Mouse (Mus musculus): ENCODE data around the gene Stard5. TPM values are rescaled to one million over a fixed set of nuclear protein-coding genes. Genes with fewer than 3 reads are reported as not detected.

Gene Stard5
- total and polyA plus RNA-seq, 3 experiments, result 0.57 to 8.7 (median 3.6) TPM

DNA sequence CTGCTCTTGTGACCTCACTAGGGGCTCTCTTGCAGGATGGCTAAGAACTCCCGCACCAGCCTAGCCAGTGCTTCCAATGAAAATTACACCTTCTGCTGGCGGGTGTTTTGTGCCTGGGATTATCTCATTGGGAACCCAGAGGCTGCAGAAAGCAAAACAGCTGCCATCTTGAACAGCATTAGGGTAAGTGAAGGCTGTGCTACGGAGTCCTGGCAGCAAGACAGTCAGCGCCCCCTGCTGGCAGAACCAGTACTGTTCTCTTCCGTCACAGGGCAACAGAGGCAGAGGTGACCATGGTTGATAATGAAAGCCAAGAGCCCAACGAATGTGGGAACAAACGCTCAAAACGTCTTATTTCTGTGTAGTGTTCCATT is 31.9 kb upstream of the Stard5 start:
- Histone ChIP-seq H3K27me3 (ENCODE audit: insufficient read depth, low read length) (no peaks in the 10 kb centered on the region), H3K9me3 (replicated peaks) (no peaks in the 10 kb centered on the region), H3K4me3 (ENCODE audit: low read depth, low read length) (no peak overlapping the region), H3K4me1 (ENCODE audit: insufficient read depth, low read depth, low read length) (no peaks in the 10 kb centered on the region), H3K36me3 (replicated peaks) (no peaks in the 10 kb centered on the region)
- no peak for TF ChIP-seq GATA2 (IDR thresholded peaks at IDR 0.05; ENCODE audit: borderline replicate concordance, low read depth, low read length)
- TF ChIP-seq CTCF (IDR thresholded peaks at IDR 0.05; ENCODE audit: low read depth, low read length), result peak; percentile 24; the same call in 1 of the 2 replicates
- DNase-seq (ENCODE audit: low spot score) (peak; percentile 21), ATAC-seq (ENCODE audit: extremely low read depth, insufficient number of reproducible peaks, low FRiP score, poor library complexity, severe bottlenecking) (no peak)

DNA sequence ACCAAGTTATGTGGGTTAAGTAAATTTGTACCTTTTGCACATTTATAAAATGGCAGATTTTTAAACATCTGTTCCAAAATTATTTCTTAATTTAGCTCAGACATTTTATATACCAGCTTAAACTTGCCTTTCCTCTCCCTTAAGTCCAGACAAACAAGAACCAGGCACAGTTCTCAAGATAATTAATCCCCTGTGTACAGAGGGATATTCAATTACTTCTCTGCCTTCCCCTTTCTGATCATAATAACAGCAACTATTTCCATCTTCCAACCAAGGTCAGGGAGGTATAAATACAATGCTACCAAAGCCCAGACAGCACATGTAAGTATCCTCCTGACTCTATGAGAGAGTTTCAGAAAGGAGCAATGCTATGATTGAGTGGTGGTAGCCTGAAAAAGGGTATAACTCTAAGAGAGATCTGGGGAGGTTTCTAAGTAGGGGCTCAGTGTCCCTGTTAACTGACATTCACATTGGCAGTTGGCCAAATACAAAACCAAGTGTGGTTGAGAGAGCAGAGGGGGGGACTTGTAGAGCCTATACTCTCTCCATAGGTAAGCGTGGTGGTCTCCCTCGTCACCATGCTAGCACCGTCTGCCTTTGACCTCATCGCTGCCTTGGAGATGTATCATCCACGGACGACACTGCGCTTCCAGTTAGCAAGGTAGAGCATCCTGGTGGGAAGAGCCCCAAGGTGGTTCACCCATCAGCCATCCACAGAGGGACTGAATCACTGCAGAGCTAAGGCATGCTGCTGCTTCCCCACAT is 27.4 kb upstream of the Stard5 start:
- Histone ChIP-seq H3K9me3 (replicated peaks) (no peaks in the 10 kb centered on the region), H3K27me3 (ENCODE audit: insufficient read depth, low read length) (no peaks in the 10 kb centered on the region), H3K4me1 (ENCODE audit: insufficient read depth, low read depth, low read length) (no peaks in the 10 kb centered on the region), H3K4me3 (ENCODE audit: low read depth, low read length) (no peak overlapping the region), H3K36me3 (replicated peaks) (no peaks in the 10 kb centered on the region)
- DNase-seq (ENCODE audit: low spot score), result no peak
- no peak for ATAC-seq (ENCODE audit: extremely low read depth, insufficient number of reproducible peaks, low FRiP score, poor library complexity, severe bottlenecking)
- TF ChIP-seq POLR2AphosphoS5 (IDR thresholded peaks at IDR 0.05; ENCODE audit: insufficient replicate concordance, low read depth, low read length), result no peak
- no peak for TF ChIP-seq TAL1 (conservative IDR thresholded peaks at IDR 0.05; ENCODE audit: low read depth, low read length)
- no peak for TF ChIP-seq CTCF (IDR thresholded peaks at IDR 0.05; ENCODE audit: low read depth, low read length)
- TF ChIP-seq GATA1 (IDR thresholded peaks at IDR 0.05; ENCODE audit: borderline replicate concordance, low read length), result no peak
- no peak for TF ChIP-seq GATA2 (IDR thresholded peaks at IDR 0.05; ENCODE audit: borderline replicate concordance, low read depth, low read length)

DNA sequence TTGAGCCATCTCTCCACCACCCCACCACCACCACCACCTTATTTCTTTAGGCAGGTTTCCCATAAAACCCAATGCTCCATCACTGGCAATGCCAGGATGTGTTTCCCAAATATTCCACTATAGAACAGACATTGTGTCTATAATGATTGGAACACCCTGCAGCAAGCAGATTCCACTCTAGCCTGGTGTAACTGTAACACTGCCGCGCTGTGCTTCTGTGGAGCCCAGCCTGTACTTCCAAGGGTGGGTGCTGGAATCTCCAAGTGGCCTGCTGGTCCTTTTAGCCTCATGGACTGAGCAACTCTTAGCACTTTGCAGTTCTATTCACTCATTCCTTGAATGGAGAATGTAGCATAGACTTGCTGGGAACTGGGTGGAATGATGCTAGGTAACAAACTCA is 25.0 kb upstream of the Stard5 start:
- no peaks in the 10 kb centered on the region for H3K36me3 ChIP-seq (replicated peaks)
- no peak for DNase-seq (ENCODE audit: low spot score)
- TF ChIP-seq POLR2AphosphoS5 (IDR thresholded peaks at IDR 0.05; ENCODE audit: insufficient replicate concordance, low read depth, low read length) (no peak), CTCF (IDR thresholded peaks at IDR 0.05; ENCODE audit: low read depth, low read length) (no peak), TAL1 (conservative IDR thresholded peaks at IDR 0.05; ENCODE audit: low read depth, low read length) (no peak), GATA1 (IDR thresholded peaks at IDR 0.05; ENCODE audit: borderline replicate concordance, low read length) (no peak)
- H3K4me3 ChIP-seq (ENCODE audit: low read depth, low read length), result no peak overlapping the region
- no peaks in the 10 kb centered on the region for H3K9me3 ChIP-seq (replicated peaks)
- no peaks in the 10 kb centered on the region for H3K4me1 ChIP-seq (ENCODE audit: insufficient read depth, low read depth, low read length)
- no peaks in the 10 kb centered on the region for H3K27me3 ChIP-seq (ENCODE audit: insufficient read depth, low read length)
- no peak for ATAC-seq (ENCODE audit: extremely low read depth, insufficient number of reproducible peaks, low FRiP score, poor library complexity, severe bottlenecking)

DNA sequence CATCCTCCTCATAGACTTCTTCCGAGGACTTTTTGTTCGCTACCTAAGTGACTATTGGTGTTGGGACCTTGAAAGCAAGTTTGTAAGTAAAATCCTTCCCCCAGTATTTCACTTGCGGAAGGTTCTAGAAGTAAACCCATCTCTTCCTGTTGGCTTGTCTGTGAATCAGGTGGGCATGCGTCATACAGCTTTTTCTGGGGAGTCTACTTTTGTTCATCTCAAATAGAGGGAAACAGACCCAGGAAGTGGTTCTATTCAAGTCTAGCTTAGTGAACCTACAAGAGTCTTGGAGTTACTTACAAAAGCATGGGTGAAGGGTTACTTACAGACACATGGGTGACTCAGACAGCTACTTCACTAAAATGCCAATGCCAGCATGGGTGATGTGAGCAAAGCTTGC is 21.9 kb upstream of the Stard5 start:
- no peak for ATAC-seq (ENCODE audit: extremely low read depth, insufficient number of reproducible peaks, low FRiP score, poor library complexity, severe bottlenecking)
- H3K27me3 ChIP-seq (ENCODE audit: insufficient read depth, low read length), result peaks cover 6% of the 10 kb centered on the region; the same call in 1 of the 2 replicates
- H3K4me1 ChIP-seq (ENCODE audit: insufficient read depth, low read depth, low read length), result no peaks in the 10 kb centered on the region
- no peaks in the 10 kb centered on the region for H3K36me3 ChIP-seq (replicated peaks)
- DNase-seq (ENCODE audit: low spot score), result no peak
- H3K9me3 ChIP-seq (replicated peaks), result no peaks in the 10 kb centered on the region
- no peak overlapping the region for H3K4me3 ChIP-seq (ENCODE audit: low read depth, low read length)
- TF ChIP-seq POLR2AphosphoS5 (IDR thresholded peaks at IDR 0.05; ENCODE audit: insufficient replicate concordance, low read depth, low read length) (no peak), GATA1 (IDR thresholded peaks at IDR 0.05; ENCODE audit: borderline replicate concordance, low read length) (no peak), GATA2 (IDR thresholded peaks at IDR 0.05; ENCODE audit: borderline replicate concordance, low read depth, low read length) (no peak), TAL1 (conservative IDR thresholded peaks at IDR 0.05; ENCODE audit: low read depth, low read length) (no peak), CTCF (IDR thresholded peaks at IDR 0.05; ENCODE audit: low read depth, low read length) (no peak)

GRCm38 (mm10) chr7:83611886-83612285 is 19.9 kb upstream of the Stard5 start:
- Histone ChIP-seq H3K9me3 (replicated peaks) (no peaks in the 10 kb centered on the region), H3K4me1 (ENCODE audit: insufficient read depth, low read depth, low read length) (no peaks in the 10 kb centered on the region), H3K4me3 (ENCODE audit: low read depth, low read length) (no peak overlapping the region), H3K36me3 (replicated peaks) (no peaks in the 10 kb centered on the region), H3K27me3 (ENCODE audit: insufficient read depth, low read length) (peaks cover 6% of the 10 kb centered on the region; the same call in 1 of the 2 replicates)
- DNase-seq (ENCODE audit: low spot score) (no peak), ATAC-seq (ENCODE audit: extremely low read depth, insufficient number of reproducible peaks, low FRiP score, poor library complexity, severe bottlenecking) (no peak)
- no peak for TF ChIP-seq POLR2AphosphoS5 (IDR thresholded peaks at IDR 0.05; ENCODE audit: insufficient replicate concordance, low read depth, low read length)
- TF ChIP-seq TAL1 (conservative IDR thresholded peaks at IDR 0.05; ENCODE audit: low read depth, low read length), result no peak
- no peak for TF ChIP-seq GATA2 (IDR thresholded peaks at IDR 0.05; ENCODE audit: borderline replicate concordance, low read depth, low read length)
- no peak for TF ChIP-seq CTCF (IDR thresholded peaks at IDR 0.05; ENCODE audit: low read depth, low read length)
- no peak for TF ChIP-seq GATA1 (IDR thresholded peaks at IDR 0.05; ENCODE audit: borderline replicate concordance, low read length)

DNA sequence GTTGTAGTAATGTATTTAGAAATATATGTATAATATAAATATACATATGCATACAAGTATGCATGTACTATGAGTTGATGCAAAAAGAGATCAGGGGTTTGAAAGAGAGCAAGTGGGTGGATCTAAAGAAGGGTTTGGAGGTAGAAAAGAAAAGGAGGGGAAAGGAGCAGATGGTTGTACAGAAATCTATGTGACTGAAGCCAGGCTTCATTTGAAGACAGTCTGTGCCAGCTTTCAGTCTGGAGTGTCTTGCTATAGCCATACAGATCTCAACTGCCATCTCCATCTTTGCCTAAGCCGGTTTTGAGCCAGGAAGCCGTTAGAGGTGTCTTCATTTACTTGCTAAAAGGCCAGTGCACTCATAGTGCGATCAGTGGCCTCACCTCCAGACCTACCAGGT is 16.5 kb upstream of the Stard5 start:
- TF ChIP-seq TAL1 (conservative IDR thresholded peaks at IDR 0.05; ENCODE audit: low read depth, low read length) (no peak), POLR2AphosphoS5 (IDR thresholded peaks at IDR 0.05; ENCODE audit: insufficient replicate concordance, low read depth, low read length) (no peak), CTCF (IDR thresholded peaks at IDR 0.05; ENCODE audit: low read depth, low read length) (no peak), GATA2 (IDR thresholded peaks at IDR 0.05; ENCODE audit: borderline replicate concordance, low read depth, low read length) (no peak), GATA1 (IDR thresholded peaks at IDR 0.05; ENCODE audit: borderline replicate concordance, low read length) (no peak)
- ATAC-seq (ENCODE audit: extremely low read depth, insufficient number of reproducible peaks, low FRiP score, poor library complexity, severe bottlenecking), result no peak
- peaks cover 6% of the 10 kb centered on the region; the same call in 1 of the 2 replicates for H3K27me3 ChIP-seq (ENCODE audit: insufficient read depth, low read length)
- no peak for DNase-seq (ENCODE audit: low spot score)
- H3K9me3 ChIP-seq (replicated peaks), result no peaks in the 10 kb centered on the region
- no peaks in the 10 kb centered on the region for H3K4me1 ChIP-seq (ENCODE audit: insufficient read depth, low read depth, low read length)
- no peak overlapping the region for H3K4me3 ChIP-seq (ENCODE audit: low read depth, low read length)
- H3K36me3 ChIP-seq (replicated peaks), result no peaks in the 10 kb centered on the region
